Mouse (Mus musculus): Measurements from ENCODE around the gene Traf3ip2. TPM values are rescaled to one million over a fixed set of nuclear protein-coding genes. Genes with fewer than 3 reads are reported as not detected.

The Traf3ip2 gene
- total and polyA plus RNA-seq, 2 experiments = 0.74 to 4.4 TPM

- Histone ChIP-seq H3K9ac (ENCODE audit: low read depth, low read length) (no peak overlapping the region), H3K4me1 (ENCODE audit: control insufficient read depth, insufficient read depth, low read length) (no peaks in the 10 kb centered on the region), H3K27me3 (ENCODE audit: control insufficient read depth, insufficient read depth, low read length) (no peaks in the 10 kb centered on the region), H3K79me2 (ENCODE audit: control insufficient read depth, insufficient read depth, low read length) (no peaks in the 10 kb centered on the region), H3K27ac (replicated peaks; ENCODE audit: insufficient read depth, low read depth, low read length) (no peak overlapping the region), H3K4me3 (ENCODE audit: insufficient read depth, low read depth, low read length) (no peak overlapping the region), H3K36me3 (ENCODE audit: control insufficient read depth, insufficient read depth, low read length) (no peaks in the 10 kb centered on the region)
- TF ChIP-seq CTCF (IDR thresholded peaks at IDR 0.05; ENCODE audit: low read depth, low read length) (no peak), POLR2A (IDR thresholded peaks at IDR 0.05; ENCODE audit: extremely low read depth, insufficient read depth, low read length) (no peak)
- no peak for DNase-seq (ENCODE audit: extremely low read depth, low read depth, low spot score)
- 85% methylated on average over 8 of the region's 8 CpGs for WGBS
Observed at GRCm38 (mm10) chr10:39587973-39588746, 24.6 kb upstream of the Traf3ip2 start.

- Histone ChIP-seq H3K9ac (ENCODE audit: low read depth, low read length) (no peak overlapping the region), H3K36me3 (ENCODE audit: control insufficient read depth, insufficient read depth, low read length) (no peaks in the 10 kb centered on the region), H3K27me3 (ENCODE audit: control insufficient read depth, insufficient read depth, low read length) (no peaks in the 10 kb centered on the region), H3K4me1 (ENCODE audit: control insufficient read depth, insufficient read depth, low read length) (no peaks in the 10 kb centered on the region), H3K79me2 (ENCODE audit: control insufficient read depth, insufficient read depth, low read length) (no peaks in the 10 kb centered on the region), H3K4me3 (ENCODE audit: insufficient read depth, low read depth, low read length) (no peak overlapping the region), H3K27ac (replicated peaks; ENCODE audit: insufficient read depth, low read depth, low read length) (no peak overlapping the region)
- WGBS = 67% methylated on average over 19 of the region's 19 CpGs
- DNase-seq (ENCODE audit: extremely low read depth, low read depth, low spot score) = no peak
- TF ChIP-seq CTCF (IDR thresholded peaks at IDR 0.05; ENCODE audit: low read depth, low read length) = no peak
- no peak for TF ChIP-seq POLR2A (IDR thresholded peaks at IDR 0.05; ENCODE audit: extremely low read depth, insufficient read depth, low read length)
Observed at GRCm38 (mm10) chr10:39589765-39590546, 22.8 kb upstream of the Traf3ip2 start.

- no peaks in the 10 kb centered on the region for H3K79me2 ChIP-seq (ENCODE audit: control insufficient read depth, insufficient read depth, low read length)
- no peaks in the 10 kb centered on the region for H3K27me3 ChIP-seq (ENCODE audit: control insufficient read depth, insufficient read depth, low read length)
- H3K36me3 ChIP-seq (ENCODE audit: control insufficient read depth, insufficient read depth, low read length) = no peaks in the 10 kb centered on the region
- 90% methylated on average over 10 of the region's 10 CpGs for WGBS
- no peak for DNase-seq (ENCODE audit: extremely low read depth, low read depth, low spot score)
- no peak overlapping the region for H3K4me3 ChIP-seq (ENCODE audit: insufficient read depth, low read depth, low read length)
- no peak overlapping the region for H3K27ac ChIP-seq (replicated peaks; ENCODE audit: insufficient read depth, low read depth, low read length)
- H3K9ac ChIP-seq (ENCODE audit: low read depth, low read length) = no peak overlapping the region
- TF ChIP-seq CTCF (IDR thresholded peaks at IDR 0.05; ENCODE audit: low read depth, low read length) (no peak), POLR2A (IDR thresholded peaks at IDR 0.05; ENCODE audit: extremely low read depth, insufficient read depth, low read length) (no peak)
- no peaks in the 10 kb centered on the region for H3K4me1 ChIP-seq (ENCODE audit: control insufficient read depth, insufficient read depth, low read length)
Observed at GRCm38 (mm10) chr10:39590629-39591028, 22.1 kb upstream of the Traf3ip2 start.

GRCm38 (mm10) chr10:39592501-39592900, 20.2 kb upstream of the Traf3ip2 start:
- no peak overlapping the region for H3K27ac ChIP-seq (replicated peaks; ENCODE audit: insufficient read depth, low read depth, low read length)
- no peaks in the 10 kb centered on the region for H3K36me3 ChIP-seq (ENCODE audit: control insufficient read depth, insufficient read depth, low read length)
- TF ChIP-seq POLR2A (IDR thresholded peaks at IDR 0.05; ENCODE audit: extremely low read depth, insufficient read depth, low read length) = no peak
- no peak for TF ChIP-seq CTCF (IDR thresholded peaks at IDR 0.05; ENCODE audit: low read depth, low read length)
- no peak for DNase-seq (ENCODE audit: extremely low read depth, low read depth, low spot score)
- H3K79me2 ChIP-seq (ENCODE audit: control insufficient read depth, insufficient read depth, low read length) = no peaks in the 10 kb centered on the region
- 97% methylated on average over 4 of the region's 4 CpGs for WGBS
- no peak overlapping the region for H3K4me3 ChIP-seq (ENCODE audit: insufficient read depth, low read depth, low read length)
- no peak overlapping the region for H3K9ac ChIP-seq (ENCODE audit: low read depth, low read length)
- no peaks in the 10 kb centered on the region for H3K4me1 ChIP-seq (ENCODE audit: control insufficient read depth, insufficient read depth, low read length)
- H3K27me3 ChIP-seq (ENCODE audit: control insufficient read depth, insufficient read depth, low read length) = no peaks in the 10 kb centered on the region

DNA sequence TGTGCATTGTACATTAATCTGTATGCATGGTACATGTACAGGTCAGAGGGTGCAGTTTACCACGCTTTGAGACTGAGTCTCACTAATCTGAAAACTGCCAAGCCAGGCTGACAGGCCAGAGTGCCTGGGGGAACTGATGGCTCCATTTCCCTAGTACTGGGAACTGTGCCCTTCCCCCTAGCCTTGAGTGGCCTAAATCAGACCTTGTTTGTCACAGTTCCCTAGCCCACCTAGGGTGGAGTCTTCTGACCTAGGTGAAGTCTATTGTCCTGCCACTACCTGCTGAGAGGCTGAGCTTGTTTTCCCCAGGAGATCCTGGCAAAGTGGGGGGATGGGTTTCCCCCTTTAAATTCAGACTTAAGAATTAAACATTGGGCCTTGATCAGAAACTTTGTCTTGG, 18.0 kb upstream of the Traf3ip2 start:
- Histone ChIP-seq H3K4me1 (ENCODE audit: control insufficient read depth, insufficient read depth, low read length) (no peaks in the 10 kb centered on the region), H3K36me3 (ENCODE audit: control insufficient read depth, insufficient read depth, low read length) (no peaks in the 10 kb centered on the region), H3K9ac (ENCODE audit: low read depth, low read length) (no peak overlapping the region), H3K27me3 (ENCODE audit: control insufficient read depth, insufficient read depth, low read length) (no peaks in the 10 kb centered on the region), H3K27ac (replicated peaks; ENCODE audit: insufficient read depth, low read depth, low read length) (no peak overlapping the region), H3K4me3 (ENCODE audit: insufficient read depth, low read depth, low read length) (no peak overlapping the region), H3K79me2 (ENCODE audit: control insufficient read depth, insufficient read depth, low read length) (no peaks in the 10 kb centered on the region)
- WGBS = 96% methylated on average over 1 of the region's 1 CpGs
- no peak for TF ChIP-seq CTCF (IDR thresholded peaks at IDR 0.05; ENCODE audit: low read depth, low read length)
- no peak for TF ChIP-seq POLR2A (IDR thresholded peaks at IDR 0.05; ENCODE audit: extremely low read depth, insufficient read depth, low read length)
- no peak for DNase-seq (ENCODE audit: extremely low read depth, low read depth, low spot score)
